Mouse (Mus musculus) ovary, adult 18-20 months (tissue): Measurements from ENCODE around the gene Gfpt1.
"Not testable (repeated sequence)": the region's sequence is repeated elsewhere in the genome, so short reads cannot be mapped to it uniquely, and the experiment has no call there.

ENCODE experiments used
- DNase-seq: peaks from one replicate; pipeline ENCODE4 v3.0.0; 2022; ENCODE audit warnings: low spot score, mixed read lengths

Gfpt1 gene

DNA sequence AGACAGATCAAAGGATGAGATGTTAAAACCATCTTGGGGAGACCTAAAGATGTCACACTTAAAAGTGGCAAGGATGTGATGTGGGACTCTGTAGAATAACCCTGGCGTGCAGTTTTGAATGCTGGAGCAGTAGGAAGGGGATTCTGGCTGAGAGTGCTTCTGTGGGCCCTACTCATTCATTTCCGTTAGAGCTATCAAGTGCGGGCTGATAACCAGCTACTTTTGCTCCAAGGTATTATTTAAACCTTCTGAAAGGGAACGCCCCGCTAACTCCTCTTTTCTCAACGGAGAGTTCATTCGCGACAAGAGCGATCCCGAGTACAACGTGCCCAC is 676 bp upstream of the Gfpt1 start:
- no peak for DNase-seq

DNA sequence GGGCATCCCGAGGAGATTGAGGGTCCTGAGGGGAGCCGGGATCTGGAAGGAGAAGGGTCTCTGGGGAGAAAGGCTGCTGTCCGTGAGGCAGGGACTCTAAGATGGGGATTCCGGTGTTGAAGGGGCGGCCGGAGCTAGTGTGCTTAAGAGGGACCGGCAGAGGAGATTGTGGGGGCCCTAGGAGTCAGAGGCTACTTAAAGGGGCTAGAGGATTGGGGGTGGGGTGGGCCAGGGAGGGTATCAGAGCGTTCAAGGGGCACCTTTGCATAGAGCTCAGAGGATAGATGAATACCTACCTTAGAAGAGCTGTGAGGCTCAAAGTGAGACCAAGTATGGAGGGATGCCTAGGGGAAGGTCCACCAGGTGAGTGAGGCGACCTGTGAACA is 478 bp downstream of the Gfpt1 start:
- no peak for DNase-seq

DNA sequence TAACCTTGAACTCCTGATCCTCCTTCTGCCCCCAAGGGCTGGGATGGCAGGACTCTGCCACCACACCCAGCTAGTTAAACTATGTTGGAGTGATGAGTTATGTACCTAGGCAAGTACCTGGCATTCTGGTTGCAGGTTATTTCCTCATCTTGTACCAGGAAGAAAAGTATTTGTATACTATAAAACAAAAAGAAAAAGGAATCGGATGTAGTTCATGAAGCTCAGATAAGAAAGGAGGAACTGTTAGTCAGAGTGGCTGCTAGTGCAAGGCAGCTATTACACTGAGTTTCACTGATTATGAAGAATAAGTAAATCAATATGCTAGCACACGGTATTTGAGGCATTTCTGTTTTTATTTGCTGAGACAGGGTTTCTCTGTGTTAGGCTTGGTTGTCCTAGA is 2.2 kb downstream of the Gfpt1 start:
- no peak for DNase-seq

DNA sequence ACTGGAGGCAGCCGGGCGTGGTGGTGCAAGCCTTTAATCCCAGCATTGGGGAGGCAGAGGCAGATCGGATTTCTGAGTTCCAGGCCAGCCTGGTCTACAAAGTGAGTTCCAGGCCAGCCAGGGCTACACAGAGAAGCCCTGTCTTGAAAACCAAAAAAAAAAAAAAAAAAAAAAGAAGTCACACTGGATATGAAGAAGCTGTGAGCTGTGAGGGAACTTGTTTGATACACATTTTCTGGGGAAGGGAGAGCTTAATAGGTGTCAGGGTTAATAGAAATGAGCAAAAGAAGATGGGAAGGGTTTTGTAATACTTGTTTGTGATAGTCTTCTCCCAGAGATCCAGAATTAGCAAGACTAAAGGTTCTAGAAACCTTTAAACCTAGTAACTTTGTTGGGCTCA is 2.9 kb downstream of the Gfpt1 start:
- DNase-seq = no peak

DNA sequence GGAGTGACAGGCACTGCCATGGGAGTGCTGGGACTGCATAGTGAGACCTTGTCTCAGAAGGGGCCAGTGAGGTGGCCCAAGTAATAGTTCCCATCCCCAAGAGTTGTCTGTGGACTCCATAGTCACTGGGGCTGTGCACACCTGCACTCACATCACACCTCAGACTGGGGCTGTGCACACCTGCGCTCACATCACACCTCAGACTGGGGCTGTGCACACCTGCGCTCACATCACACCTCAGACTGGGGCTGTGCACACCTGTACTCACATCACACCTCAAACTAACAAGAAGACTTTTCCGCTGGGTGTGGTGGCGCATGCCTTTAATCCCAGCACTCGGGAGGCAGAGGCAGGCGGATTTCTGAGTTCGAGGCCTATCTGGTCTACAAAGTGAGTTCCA is 6.1 kb downstream of the Gfpt1 start:
- not testable (repeated sequence) for DNase-seq

DNA sequence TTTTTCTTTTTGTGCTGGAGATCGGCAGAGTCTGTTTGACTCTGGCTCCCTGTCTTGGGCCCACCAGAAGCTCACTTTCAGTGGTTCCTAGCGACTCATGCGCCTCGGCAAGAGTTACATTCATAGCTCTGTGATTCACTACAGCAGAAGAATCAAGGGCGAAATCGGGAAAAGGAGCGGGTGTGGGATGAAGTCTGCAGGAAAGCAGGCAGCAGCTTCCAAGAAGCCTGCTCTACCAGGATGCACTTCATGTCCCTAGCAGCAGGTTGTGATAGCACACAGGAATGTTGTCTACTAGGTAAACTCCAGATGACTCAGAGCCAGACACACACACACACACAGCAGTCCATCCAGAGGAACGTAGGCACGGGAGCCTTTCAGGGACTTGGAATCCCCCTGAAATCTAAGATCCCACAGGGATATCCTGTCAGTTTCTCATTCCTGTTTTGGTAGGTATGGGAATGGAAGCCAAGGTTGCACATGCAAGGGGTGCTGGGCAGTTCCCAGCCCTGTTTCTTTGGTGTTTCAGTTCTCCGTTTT is 9.3 kb downstream of the Gfpt1 start:
- DNase-seq = no peak

DNA sequence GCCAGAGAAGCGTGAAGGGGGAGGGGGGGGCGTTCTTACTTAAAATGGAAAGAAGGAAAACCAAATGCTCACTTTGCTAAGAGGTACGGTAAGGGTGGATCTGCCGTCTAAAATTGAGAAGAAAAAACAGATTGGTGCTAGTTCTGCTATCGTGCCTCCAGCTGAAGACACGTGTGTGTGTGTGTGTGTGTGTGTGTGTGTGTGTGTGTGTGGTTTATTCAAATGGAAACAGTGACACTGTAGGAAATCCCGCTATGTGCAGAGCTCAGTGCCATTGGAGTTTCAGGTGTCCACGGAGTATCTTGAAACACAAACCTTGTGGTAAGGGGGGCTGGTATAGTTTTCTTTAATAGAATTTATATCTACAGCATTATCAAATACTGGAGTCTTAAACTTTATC is 11.5 kb downstream of the Gfpt1 start:
- no peak for DNase-seq

DNA sequence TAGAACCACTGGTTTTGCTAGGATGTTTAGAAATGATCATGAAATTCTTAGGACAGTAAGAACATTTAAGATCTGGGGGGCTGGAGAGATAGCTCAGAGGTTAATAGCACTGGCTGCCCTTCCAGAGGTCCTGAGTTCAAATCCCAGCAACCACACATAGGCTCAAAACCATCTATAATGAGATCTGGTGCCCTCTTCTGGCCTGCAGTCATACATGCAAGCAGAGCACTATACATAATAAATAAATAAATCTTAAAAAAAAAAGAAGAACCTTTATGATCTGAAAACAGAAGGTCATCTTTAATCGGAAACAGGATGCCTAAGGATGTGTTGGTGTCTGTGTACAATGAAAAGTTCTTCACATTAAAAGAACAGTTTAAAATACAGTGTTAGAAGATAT is 17.1 kb downstream of the Gfpt1 start:
- no peak for DNase-seq

DNA sequence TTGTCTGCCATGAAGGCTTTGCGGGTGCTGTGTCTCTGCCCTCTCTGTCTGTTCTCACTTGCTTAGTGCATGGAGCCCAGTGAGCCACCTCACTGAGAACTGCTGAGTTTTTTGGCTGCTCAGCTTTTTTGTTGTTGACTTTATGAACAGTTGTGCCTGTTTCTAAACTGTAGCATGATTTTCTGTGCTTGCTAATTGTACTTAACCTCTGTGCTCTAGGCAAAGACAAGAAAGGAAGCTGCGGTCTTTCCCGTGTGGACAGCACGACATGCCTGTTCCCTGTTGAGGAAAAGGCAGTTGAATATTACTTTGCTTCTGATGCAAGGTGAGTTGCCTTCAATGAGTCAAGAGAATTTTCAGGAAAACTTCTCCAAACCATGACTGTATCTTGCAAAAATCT is 20.9 kb downstream of the Gfpt1 start:
- DNase-seq = no peak

DNA sequence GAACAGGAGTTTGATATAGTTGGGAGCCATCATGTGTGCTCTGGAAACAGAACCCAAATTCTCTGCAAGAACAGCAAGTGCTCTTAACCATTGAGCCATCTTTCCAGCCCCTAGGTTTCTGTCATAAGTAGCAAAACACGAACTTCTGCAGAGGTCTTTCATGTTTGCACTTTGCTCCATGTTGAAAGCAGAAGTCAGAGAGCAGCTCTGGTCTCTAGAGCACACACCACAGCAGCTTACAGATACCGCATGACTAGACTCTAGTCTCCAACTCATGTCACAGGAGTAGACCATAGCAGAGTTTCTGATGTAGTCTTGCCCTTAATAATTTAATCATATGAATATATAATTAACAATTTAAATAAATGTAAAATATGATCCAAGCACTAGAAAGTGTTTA is 25.6 kb downstream of the Gfpt1 start:
- DNase-seq = no peak

DNA sequence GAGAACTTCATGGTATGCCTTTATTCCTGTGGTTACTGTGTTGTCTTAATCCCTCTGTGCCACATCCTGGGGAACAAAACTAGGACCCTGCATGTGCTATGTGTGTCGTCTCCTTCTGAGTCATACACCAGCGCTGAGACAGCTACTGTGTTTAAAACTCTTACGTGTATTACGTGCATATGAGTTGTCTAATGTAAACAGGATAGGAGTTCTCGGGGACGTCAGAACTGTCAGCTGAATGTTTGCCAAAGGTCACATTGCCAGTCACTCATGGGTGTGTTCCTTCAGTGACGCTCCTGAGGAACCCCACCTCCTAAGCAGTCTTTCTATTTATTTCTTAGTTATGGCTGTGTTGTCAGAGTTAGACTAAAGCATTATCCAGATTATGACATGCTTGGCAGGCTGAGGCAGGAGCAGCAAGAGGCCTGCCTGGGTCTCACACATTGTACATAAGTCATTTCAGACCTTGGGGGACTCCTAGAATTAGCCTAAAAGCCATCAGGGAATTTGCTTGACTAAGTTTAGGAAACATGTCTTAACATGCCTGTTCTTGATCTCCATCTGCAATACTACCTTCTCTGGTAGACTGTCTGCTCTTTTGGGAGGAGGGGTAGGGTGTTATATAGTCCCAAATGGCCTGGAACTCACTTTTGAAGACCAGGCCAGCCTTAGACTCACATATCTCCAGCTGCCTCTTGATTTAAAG is 26.7 kb downstream of the Gfpt1 start:
- DNase-seq = no peak

DNA sequence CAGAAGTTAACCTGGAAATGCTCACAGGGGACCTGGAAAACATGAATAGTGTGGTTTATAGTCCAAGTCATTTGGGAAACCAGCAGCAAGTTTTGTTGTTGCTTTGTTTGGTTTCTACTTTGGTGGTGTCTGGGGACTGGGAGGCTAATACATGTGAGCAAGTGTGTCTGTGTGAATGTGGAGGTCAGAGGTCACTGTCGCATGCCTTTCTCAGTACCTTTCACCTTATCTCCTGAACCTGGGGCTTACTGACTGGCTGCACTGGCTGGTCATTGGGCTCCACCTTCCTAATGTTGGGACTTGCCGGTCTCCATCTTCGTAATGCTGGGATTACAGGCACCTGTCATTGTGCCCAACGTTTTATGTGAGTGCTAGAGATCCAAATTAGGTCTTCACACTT is 28.0 kb downstream of the Gfpt1 start:
- DNase-seq = no peak

DNA sequence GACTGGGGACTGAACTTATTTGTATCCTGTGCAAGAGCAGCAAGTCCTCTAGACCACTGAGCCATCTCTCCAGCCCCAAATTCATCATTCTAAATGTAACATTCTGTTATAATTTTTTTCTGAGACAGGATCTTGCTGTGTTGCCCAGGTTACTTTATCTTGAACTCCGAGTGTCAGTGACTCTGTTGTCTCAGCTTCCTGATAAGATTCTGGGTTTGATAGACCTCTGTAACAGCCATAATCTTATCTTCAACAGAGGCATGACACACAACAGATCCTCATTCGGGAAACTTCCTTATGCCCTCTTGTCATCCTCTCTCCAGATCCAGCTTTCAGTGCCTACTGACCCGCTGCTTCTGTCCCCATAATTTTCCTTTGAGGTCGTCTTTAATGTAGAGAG is 30.1 kb downstream of the Gfpt1 start:
- DNase-seq = no peak

DNA sequence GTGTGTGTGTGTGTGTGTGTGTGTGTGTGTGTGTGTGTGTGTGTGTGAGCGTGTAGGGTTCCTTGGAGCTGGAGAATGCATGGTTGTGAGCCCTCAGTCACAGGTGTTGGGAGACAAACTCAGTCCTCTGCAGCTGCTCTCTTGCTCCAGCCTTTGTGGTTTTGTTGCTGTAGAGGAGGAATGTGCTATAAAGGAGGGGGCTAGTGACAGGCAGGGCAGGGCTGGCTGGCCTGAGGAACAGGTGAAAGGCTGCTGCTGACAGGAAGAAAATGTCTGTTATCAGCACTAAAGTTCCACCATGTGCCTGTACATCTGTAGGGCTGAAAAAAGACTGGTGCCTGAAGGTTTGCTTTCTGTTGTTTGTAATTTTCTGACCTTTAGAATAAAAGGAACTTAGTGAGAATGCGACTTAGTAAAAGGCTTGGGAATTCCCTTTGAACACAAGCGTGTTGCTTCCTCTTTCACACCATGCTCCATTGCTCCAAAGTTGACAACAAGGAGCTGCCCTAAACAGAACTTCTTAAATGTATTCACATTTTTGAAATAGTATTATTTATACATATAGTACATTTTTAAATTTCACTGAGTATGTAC is 32.5 kb downstream of the Gfpt1 start:
- no peak for DNase-seq

DNA sequence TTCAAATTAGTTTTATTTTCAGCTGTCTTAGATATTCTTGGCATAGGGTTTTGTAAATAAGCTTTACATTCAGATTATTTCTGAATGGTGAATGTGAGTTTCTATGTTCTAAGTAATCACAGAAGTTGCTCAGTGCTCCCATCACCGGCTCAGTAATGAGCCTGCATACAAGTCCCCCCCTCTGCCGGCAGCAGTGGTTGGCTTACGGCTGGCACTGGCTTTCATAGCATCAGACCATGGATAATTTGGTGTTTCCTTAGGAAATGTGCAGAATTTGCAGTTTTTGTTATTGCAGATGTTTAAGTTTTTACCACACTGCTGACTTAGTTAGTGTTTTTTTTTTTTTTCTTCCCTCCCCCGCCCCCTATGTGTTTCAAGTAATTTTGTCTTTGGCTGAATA is 36.8 kb downstream of the Gfpt1 start:
- no peak for DNase-seq

DNA sequence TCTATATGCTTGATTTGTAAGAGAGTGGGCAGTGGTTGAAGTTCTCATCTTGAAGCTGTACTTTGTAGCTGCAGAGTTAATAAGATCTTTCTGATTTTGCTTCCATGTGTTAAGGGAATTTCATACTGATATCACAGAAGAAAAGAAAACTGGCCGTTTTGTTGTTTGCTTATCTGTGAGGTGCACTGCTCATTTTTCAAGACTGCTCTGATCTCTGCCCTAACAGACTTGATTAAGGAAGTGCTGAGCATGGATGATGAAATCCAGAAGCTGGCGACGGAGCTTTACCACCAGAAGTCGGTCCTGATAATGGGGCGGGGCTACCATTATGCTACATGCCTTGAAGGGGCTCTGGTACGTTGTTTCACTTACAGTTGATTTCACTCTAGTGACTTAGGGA is 42.4 kb downstream of the Gfpt1 start:
- DNase-seq = no peak

DNA sequence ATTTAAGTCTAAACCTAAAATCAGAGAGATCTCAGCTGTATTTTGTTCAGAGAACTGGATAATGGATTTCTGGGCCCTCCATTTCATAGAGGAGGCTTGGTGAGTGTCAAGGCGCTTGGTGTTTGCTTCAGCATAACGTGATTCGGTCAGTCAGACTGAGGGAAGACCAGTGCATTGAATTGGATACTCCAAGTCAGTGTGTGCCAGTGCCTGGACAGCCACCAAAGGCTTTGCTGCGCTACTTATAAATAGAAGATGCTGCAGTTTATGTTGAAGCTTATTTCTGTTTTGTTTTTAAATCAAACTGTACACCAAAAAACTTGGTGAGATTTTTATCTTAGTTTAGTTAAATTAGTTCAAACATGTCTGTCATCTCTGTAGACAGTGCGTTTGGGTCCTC is 45.7 kb downstream of the Gfpt1 start:
- no peak for DNase-seq

DNA sequence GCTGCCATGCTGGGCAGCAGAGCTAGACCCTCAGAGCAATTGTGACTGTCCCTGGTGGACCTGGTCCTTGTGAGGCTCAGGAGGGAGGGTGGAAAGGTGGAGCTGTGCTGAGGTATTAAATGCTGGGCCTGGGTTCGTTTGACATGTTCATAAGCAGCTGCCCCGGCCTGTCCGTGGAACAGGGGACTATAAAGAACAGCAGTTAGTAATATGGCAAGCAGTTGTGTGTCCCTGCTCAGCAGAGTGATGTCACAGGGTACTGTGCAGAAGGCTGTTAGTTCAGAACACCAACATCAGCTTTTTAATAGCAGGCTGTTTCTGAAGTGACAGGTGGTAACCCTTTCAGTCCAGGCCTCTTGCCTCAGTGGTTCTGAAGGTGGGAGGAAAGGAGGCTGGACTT is 48.2 kb downstream of the Gfpt1 start:
- DNase-seq = no peak

DNA sequence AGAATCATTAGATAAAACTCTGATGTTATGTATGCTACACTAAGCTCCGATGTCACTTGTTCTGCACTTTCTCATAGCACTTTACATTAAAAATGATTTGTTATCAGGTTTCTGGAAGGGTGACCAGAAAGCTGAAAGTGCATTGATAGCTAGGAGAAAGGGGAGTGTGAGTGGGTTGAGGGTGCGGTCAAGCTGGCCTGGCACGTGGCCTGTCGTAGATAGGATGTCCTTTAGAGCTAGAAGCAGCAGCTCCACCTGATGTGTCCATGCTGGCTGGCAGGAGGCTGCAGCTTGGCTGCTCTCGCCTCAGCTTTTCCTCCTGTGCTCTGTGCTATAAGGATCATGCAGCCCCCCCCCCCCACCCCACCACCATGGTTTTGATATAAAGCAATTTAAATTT is 49.8 kb downstream of the Gfpt1 start:
- DNase-seq = no peak

DNA sequence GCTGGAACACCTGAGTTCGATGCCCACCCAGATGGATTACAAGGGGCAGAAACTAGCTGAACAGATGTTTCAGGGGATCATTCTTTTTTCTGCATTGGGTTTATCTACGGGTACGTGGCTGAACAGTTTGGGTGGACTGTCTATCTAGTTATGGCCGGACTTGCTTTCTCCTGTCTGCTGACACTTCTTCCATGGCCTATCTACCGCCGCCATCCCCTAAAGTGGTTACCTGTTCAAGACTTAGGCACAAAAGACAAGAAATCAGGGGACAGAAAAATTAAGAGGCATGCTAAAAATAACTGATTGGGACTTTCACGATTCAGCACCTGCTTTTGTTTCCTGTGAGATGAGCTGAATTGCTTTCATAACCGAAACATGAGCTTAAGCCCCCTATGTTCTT is 51.0 kb downstream of the Gfpt1 start:
- DNase-seq = not testable (repeated sequence)

DNA sequence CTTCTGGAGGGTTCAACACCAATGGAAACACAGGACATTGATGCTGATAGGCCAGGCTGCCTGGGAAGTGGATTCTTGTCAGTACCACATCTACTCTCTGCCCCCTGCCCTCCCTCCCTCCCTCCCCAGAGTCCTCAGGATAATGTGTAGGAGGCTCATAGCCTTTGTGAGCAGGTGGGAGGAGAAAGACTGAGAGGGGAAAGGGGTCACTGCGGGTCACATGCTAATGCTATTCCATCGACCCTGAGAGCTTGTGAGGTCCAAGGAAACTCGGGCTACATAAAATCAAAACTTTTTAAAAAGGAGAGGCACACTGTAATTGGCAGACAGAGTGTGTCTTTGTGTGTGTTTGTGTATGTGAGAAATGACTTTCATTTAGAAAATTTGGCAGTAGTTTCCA is 56.6 kb downstream of the Gfpt1 start:
- no peak for DNase-seq

DNA sequence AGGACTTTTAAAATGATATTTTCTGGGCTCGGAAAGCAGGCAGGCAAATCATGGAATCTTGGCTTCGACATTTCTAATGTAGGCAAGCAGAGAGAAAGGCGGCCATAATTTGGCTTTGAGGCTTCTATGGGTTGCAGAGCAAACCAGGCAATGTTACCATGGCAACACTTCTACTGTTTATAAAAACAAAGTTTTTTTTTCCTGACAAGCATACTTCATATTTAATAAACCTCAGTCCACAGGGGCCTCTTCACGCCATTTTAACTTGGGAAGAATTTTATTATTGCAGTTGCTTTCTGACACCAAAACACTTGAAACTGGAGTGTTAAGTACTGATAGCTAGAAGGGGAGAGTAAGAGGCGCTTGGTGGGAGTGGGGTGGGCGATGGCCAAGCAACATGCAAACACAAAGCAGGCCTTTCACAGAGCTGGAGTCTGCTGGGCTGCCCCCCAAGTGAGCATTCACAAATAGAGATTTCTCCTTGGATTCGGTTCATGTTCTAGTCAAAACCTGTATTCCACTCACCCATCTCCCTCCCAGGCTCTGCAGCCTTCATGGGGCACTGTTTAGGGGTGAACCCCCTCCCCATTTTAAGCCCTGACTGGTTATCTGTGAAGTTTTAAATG is 57.1 kb downstream of the Gfpt1 start:
- DNase-seq = no peak

DNA sequence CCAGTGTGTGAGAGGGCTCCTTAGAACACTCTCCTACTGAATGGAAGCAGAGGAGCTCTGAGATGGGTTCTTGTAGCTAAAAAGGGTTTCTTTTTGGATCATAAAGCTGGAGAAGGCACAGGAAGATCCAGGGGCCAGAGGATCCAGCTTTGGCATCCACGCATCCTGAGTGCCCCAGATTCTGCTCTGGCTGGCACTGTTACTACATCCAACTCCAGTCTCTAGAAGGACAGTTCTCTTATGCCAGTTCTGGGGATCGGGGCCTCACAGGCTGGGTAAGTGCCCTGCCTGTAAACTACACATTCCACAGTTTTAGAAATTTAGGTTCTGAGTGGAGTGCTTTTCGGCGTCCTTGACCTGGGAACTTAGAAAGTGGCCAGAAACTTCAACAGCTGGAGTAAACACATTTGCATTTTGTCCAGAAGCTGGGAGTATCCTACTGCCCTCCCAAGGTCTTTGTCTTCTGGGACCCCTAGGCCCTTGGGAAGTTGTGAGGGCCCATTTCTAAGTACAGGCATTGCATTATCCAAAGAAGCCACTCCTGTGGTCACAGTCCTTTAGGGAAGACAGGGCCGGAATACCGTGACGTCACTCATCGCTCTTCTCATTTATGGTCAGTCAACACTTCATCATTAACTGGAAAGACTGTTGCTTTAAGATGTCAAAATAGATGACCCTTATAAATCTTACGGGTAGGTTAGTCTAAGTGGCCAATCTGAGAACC is 57.8 kb downstream of the Gfpt1 start:
- no peak for DNase-seq
